Mouse (Mus musculus) hindbrain, embryonic 11.5 days (tissue): ENCODE data around the gene Klhl35. TPM values are rescaled to one million over a fixed set of nuclear protein-coding genes. Genes with fewer than 3 reads are reported as not detected.

Experiments used
- ATAC-seq: fragments of 200-750 bp; cut with Nextera tagmentation; 2 replicates; pipeline ENCODE4 v1.8.0; 2017; ENCODE audit warnings: mild to moderate bottlenecking, moderate TSS enrichment, moderate library complexity; ENCODE audit not compliant: low FRiP score
- DNase-seq: peaks from one replicate; pipeline ENCODE4 v3.0.0-alpha.2; 2015; ENCODE audit warnings: low spot score
- H3K27ac ChIP-seq: fragments of 300-500 bp; sonication (generic); 2 replicates; pipeline ENCODE4 v1.5.1; 2014; ENCODE audit warnings: mild to moderate bottlenecking, low read depth, low read length
- H3K27me3 ChIP-seq: fragments of 300-500 bp; sonication (generic); 2 replicates; pipeline ENCODE4 v1.6.1; 2014; ENCODE audit warnings: mild to moderate bottlenecking, low read length, moderate library complexity, mixed read lengths; ENCODE audit not compliant: control insufficient read depth, insufficient read depth
- H3K36me3 ChIP-seq: fragments of 300-500 bp; sonication (generic); 2 replicates; pipeline ENCODE4 v1.6.1; 2014; ENCODE audit warnings: mild to moderate bottlenecking, low read length, moderate library complexity, mixed read lengths; ENCODE audit not compliant: control insufficient read depth, insufficient read depth
- H3K4me1 ChIP-seq: fragments of 300-500 bp; sonication (generic); replicated peaks from 2 replicates; pipeline ENCODE4 v1.6.1; 2014; ENCODE audit warnings: low read length, mixed read lengths; ENCODE audit not compliant: control insufficient read depth, insufficient read depth
- H3K4me2 ChIP-seq: fragments of 300-500 bp; sonication (generic); replicated peaks from 2 replicates; pipeline ENCODE4 v1.6.1; 2014; ENCODE audit warnings: mild to moderate bottlenecking, low read depth, low read length
- H3K4me3 ChIP-seq: fragments of 300-500 bp; sonication (generic); 2 replicates; pipeline ENCODE4 v1.5.1; 2014; ENCODE audit warnings: low read depth, low read length
- H3K9ac ChIP-seq: fragments of 300-500 bp; sonication (generic); 2 replicates; pipeline ENCODE4 v1.6.1; 2014; ENCODE audit warnings: low read depth, low read length
- H3K9me3 ChIP-seq: fragments of 300-500 bp; sonication (generic); 2 replicates; pipeline ENCODE4 v1.6.1; 2016; ENCODE audit warnings: low read length; ENCODE audit not compliant: control insufficient read depth
- WGBS: fragments of 180-500 bp; shearing (Covaris S2); extraction: QIAGEN DNeasy Blood & Tissue Kit; methylation state at CpG from one replicate; pipeline ENCODE4 v1.1.7; 2014; 5-methylcytosine and 5-hydroxymethylcytosine counted together
- polyA plus RNA-seq: library from polyadenylated mRNA; unstranded; fragments of >200 nt; fragmentation: Nextera tagmentation; extraction: Ambion mirVana; gene quantifications from 2 replicates; pipeline ENCODE4 v1.2.1, GENCODE M21; 2014

The Klhl35 gene
- polyA plus RNA-seq, 1 experiment from 2014 or later: 30.3 TPM

GRCm38 (mm10) chr7:99474836-99475561 lies 9.2 kb downstream of the Klhl35 start:
- H3K27me3 ChIP-seq: peaks cover 3% of the 10 kb centered on the region; the same call in 1 of the 2 replicates
- H3K9ac ChIP-seq: 0 out of 2 replicates have a peak overlapping the region, but pooled peaks have one; percentile 16
- DNase-seq (peak; percentile 68), ATAC-seq (peak; percentile 84)
- peaks cover 3% of the 10 kb centered on the region; the same call in 1 of the 2 replicates for H3K4me1 ChIP-seq
- H3K27ac ChIP-seq: peak overlapping the region; percentile 80
- no peak overlapping the region for H3K4me3 ChIP-seq
- H3K4me2 ChIP-seq: no peak overlapping the region; the same call in 1 of the 2 replicates
- no peaks in the 10 kb centered on the region for H3K9me3 ChIP-seq
- H3K36me3 ChIP-seq: peaks cover 15% of the 10 kb centered on the region; the same call in 1 of the 2 replicates
- WGBS: 56% methylated on average over 12 of the region's 12 CpGs

GRCm38 (mm10) chr7:99475562-99475911 lies 9.7 kb downstream of the Klhl35 start:
- Histone ChIP-seq H3K27ac (peak overlapping the region; percentile 80), H3K36me3 (peaks cover 19% of the 10 kb centered on the region), H3K9ac (no peak overlapping the region), H3K9me3 (no peaks in the 10 kb centered on the region), H3K27me3 (no peaks in the 10 kb centered on the region), H3K4me1 (peaks cover 3% of the 10 kb centered on the region; the same call in 1 of the 2 replicates), H3K4me2 (no peak overlapping the region), H3K4me3 (no peak overlapping the region)
- WGBS: 82% methylated on average over 2 of the region's 2 CpGs
- DNase-seq (no peak), ATAC-seq (peak; percentile 4; the same call in 1 of the 2 replicates)

DNA sequence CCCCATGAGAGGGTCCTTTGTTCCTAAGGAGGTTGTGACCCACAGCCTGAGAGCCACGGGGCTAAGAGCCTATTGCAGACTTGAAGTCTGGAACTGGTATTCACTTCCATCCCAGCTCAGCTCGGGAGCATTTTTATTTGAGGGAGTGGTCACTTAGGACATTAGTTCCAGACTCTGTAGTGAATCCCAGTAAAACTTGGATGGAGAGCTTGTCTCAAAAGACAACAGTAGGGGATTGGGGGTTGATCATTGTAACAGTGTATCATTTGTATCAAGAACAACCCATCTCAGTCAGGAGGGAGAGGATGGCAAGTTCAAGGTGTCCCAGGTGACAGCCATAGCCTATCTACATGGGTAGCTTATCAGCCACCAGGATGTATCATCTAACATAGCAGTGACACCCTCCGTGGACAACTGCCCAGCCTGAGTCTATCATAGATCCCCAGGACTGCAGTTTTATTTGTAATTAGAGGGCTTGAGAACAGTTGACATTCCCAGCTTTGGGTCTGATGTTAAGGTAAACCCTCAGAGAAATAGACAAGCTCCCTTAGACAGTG lies 10.8 kb downstream of the Klhl35 start:
- H3K36me3 ChIP-seq: peaks cover 30% of the 10 kb centered on the region
- no peak overlapping the region for H3K4me2 ChIP-seq
- H3K27ac ChIP-seq: peak overlapping the region; percentile 14; the same call in 1 of the 2 replicates
- ATAC-seq (no peak), DNase-seq (no peak)
- H3K27me3 ChIP-seq: no peaks in the 10 kb centered on the region
- peaks cover 6% of the 10 kb centered on the region; the same call in 1 of the 2 replicates for H3K4me1 ChIP-seq
- H3K9me3 ChIP-seq: no peaks in the 10 kb centered on the region
- H3K9ac ChIP-seq: no peak overlapping the region
- WGBS: 43% methylated on average over 3 of the region's 3 CpGs
- no peak overlapping the region for H3K4me3 ChIP-seq

GRCm38 (mm10) chr7:99477235-99477634 lies 11.4 kb downstream of the Klhl35 start:
- Histone ChIP-seq H3K4me3 (no peak overlapping the region), H3K9ac (no peak overlapping the region), H3K9me3 (no peaks in the 10 kb centered on the region), H3K4me2 (no peak overlapping the region), H3K36me3 (peaks cover 36% of the 10 kb centered on the region), H3K27me3 (no peaks in the 10 kb centered on the region), H3K4me1 (peaks cover 10% of the 10 kb centered on the region), H3K27ac (no peak overlapping the region; the same call in 1 of the 2 replicates)
- ATAC-seq (no peak), DNase-seq (no peak)
- WGBS: 88% methylated on average over 5 of the region's 5 CpGs

- no peaks in the 10 kb centered on the region for H3K27me3 ChIP-seq
- ATAC-seq (no peak), DNase-seq (no peak)
- no peaks in the 10 kb centered on the region for H3K9me3 ChIP-seq
- peaks cover 9% of the 10 kb centered on the region for H3K4me1 ChIP-seq
- H3K36me3 ChIP-seq: peaks cover 36% of the 10 kb centered on the region
- 2% methylated on average over 6 of the region's 6 CpGs for whole genome bisulfite sequencing
- H3K4me2 ChIP-seq: peak overlapping the region; percentile 89
- peak overlapping the region; percentile 94 for H3K9ac ChIP-seq
- peak overlapping the region; percentile 90 for H3K4me3 ChIP-seq
- H3K27ac ChIP-seq: peak overlapping the region; percentile 7; the same call in 1 of the 2 replicates
Observed at GRCm38 (mm10) chr7:99482637-99483036, 16.8 kb downstream of the Klhl35 start.

- peak within 1 kb of the TSS; percentile 7 for H3K27ac ChIP-seq
- H3K36me3 ChIP-seq: peaks cover 31% of the 10 kb centered on the region
- H3K9ac ChIP-seq: peak within 1 kb of the TSS; percentile 94
- no peaks in the 10 kb centered on the region for H3K27me3 ChIP-seq
- peak; percentile 97 for ATAC-seq
- DNase-seq: peak; percentile 96
- H3K4me3 ChIP-seq: peak within 1 kb of the TSS; percentile 90
- under 1% methylated on average over 40 of the region's 45 CpGs for WGBS
- H3K4me1 ChIP-seq: peaks cover 9% of the 10 kb centered on the region
- peak within 1 kb of the TSS; percentile 89 for H3K4me2 ChIP-seq
- no peaks in the 10 kb centered on the region for H3K9me3 ChIP-seq
Observed at GRCm38 (mm10) chr7:99483271-99483923, 17.6 kb downstream of the Klhl35 start, which contains the start of gene Rps3. Rps3 (minus strand) TSS chr7:99483738.

DNA sequence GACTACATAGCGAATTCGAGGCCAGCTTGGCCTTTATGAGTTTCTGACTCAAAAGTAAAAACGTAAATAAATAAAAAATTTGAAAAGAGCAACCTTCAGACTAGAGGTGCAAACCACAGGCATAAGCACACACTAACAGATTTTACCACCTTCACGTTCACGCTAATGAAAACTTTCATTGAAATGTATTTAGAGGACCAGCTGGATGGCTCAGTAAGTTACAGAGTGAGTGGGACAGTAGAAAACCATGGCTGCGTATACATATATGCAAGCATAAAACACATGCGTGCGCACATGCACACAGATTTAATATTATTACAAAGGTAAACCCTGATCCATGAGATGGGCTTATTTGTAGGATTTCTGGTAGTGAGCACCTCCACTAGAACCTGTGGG lies 18.1 kb downstream of the Klhl35 start:
- Histone ChIP-seq H3K4me3 (peak overlapping the region; percentile 90), H3K36me3 (peaks cover 30% of the 10 kb centered on the region), H3K27ac (no peak overlapping the region), H3K9ac (0 out of 2 replicates have a peak overlapping the region, but pooled peaks have one; percentile 19), H3K4me2 (peak overlapping the region; percentile 39), H3K9me3 (no peaks in the 10 kb centered on the region), H3K4me1 (peaks cover 9% of the 10 kb centered on the region), H3K27me3 (no peaks in the 10 kb centered on the region)
- peak; percentile 50 for ATAC-seq
- 47% methylated on average over 8 of the region's 8 CpGs for WGBS
- DNase-seq: no peak

DNA sequence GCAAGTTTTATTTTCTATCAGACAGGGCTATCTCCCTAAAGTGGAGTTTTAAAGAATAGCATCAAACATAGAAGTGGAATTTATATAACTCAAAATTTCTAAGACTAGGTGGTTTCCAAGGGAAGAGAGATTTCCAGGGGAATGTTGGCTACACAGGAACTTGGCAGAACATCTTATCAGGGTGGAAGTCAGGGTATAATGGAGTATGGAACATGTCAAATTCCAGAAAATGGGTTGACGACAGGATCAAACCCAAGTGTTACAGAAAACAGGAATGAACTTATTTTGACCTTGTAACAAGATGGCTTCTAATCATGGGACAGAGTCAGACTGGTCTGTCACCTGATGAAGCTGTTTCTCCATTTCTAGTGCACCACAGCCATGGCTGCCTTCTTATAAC lies 18.9 kb downstream of the Klhl35 start:
- peaks cover 9% of the 10 kb centered on the region for H3K4me1 ChIP-seq
- WGBS: 95% methylated on average over 1 of the region's 1 CpGs
- DNase-seq: no peak
- H3K9ac ChIP-seq: no peak overlapping the region
- no peak overlapping the region for H3K27ac ChIP-seq
- no peak for ATAC-seq
- no peaks in the 10 kb centered on the region for H3K9me3 ChIP-seq
- no peak overlapping the region for H3K4me2 ChIP-seq
- H3K27me3 ChIP-seq: no peaks in the 10 kb centered on the region
- H3K4me3 ChIP-seq: no peak overlapping the region
- peaks cover 24% of the 10 kb centered on the region for H3K36me3 ChIP-seq
